Mouse (Mus musculus): ENCODE results near the gene Twist1. TPM values are rescaled to one million over a fixed set of nuclear protein-coding genes. Genes with fewer than 3 reads are reported as not detected.

Gene Twist1
- 0.12 TPM in 2 replicates for polyA plus RNA-seq (2015; fragmentation: Nextera tagmentation; extraction: Ambion mirVana)

- Histone ChIP-seq H3K4me3 (replicated peaks) (peak within 1 kb of the TSS; percentile 39), H3K9ac (no peak within 1 kb of the TSS), H3K27ac (replicated peaks) (no peak within 1 kb of the TSS), H3K27me3 (peaks cover 88% of the 10 kb centered on the region), H3K36me3 (replicated peaks) (no peaks in the 10 kb centered on the region), H3K4me2 (peak within 1 kb of the TSS; percentile 59), H3K9me3 (replicated peaks) (no peaks in the 10 kb centered on the region), H3K4me1 (replicated peaks) (0 out of 2 replicates have a peak, but pooled peaks cover 6% of the 10 kb centered on the region)
- under 1% methylated on average over 87 of the region's 105 CpGs for WGBS (ENCODE audit: insufficient replicate concordance)
- no peak for ATAC-seq (ENCODE audit: insufficient read depth)
Observed at GRCm38 (mm10) chr12:33957400-33958240, at the start of gene Twist1. Gene Twist1, plus strand, starts transcription at chr12:33957671.

GRCm38 (mm10) chr12:33926751-33927150 is 30.7 kb upstream of the Twist1 start:
- no peak for ATAC-seq (ENCODE audit: insufficient read depth)
- Histone ChIP-seq H3K4me3 (replicated peaks) (no peak overlapping the region), H3K27me3 (peaks cover 32% of the 10 kb centered on the region), H3K9me3 (replicated peaks) (no peaks in the 10 kb centered on the region), H3K9ac (no peak overlapping the region), H3K36me3 (replicated peaks) (no peaks in the 10 kb centered on the region), H3K4me1 (replicated peaks) (no peaks in the 10 kb centered on the region), H3K27ac (replicated peaks) (no peak overlapping the region), H3K4me2 (no peak overlapping the region)
- WGBS (ENCODE audit: insufficient replicate concordance) = 5% methylated on average over 3 of the region's 3 CpGs

- H3K27ac ChIP-seq (replicated peaks) = no peak overlapping the region
- peaks cover 32% of the 10 kb centered on the region for H3K27me3 ChIP-seq
- 2% methylated on average over 15 of the region's 15 CpGs for WGBS (ENCODE audit: insufficient replicate concordance)
- H3K4me3 ChIP-seq (replicated peaks) = no peak overlapping the region
- ATAC-seq (ENCODE audit: insufficient read depth) = no peak
- H3K9ac ChIP-seq = no peak overlapping the region
- H3K4me1 ChIP-seq (replicated peaks) = no peaks in the 10 kb centered on the region
- no peaks in the 10 kb centered on the region for H3K9me3 ChIP-seq (replicated peaks)
- H3K4me2 ChIP-seq = no peak overlapping the region
- no peaks in the 10 kb centered on the region for H3K36me3 ChIP-seq (replicated peaks)
Observed at GRCm38 (mm10) chr12:33927334-33928098, 30.0 kb upstream of the Twist1 start.

- 1% methylated on average over 39 of the region's 39 CpGs for WGBS (ENCODE audit: insufficient replicate concordance)
- H3K27me3 ChIP-seq = peaks cover 32% of the 10 kb centered on the region
- H3K4me3 ChIP-seq (replicated peaks) = no peak within 1 kb of the TSS
Observed at GRCm38 (mm10) chr12:33928331-33929192, 28.9 kb upstream of the Twist1 start, which contains the start of gene Ferd3l. Gene Ferd3l, plus strand, starts transcription at chr12:33928425.

GRCm38 (mm10) chr12:33952843-33953242 is 4.6 kb upstream of the Twist1 start:
- Histone ChIP-seq H3K4me2 (no peak overlapping the region), H3K36me3 (replicated peaks) (no peaks in the 10 kb centered on the region), H3K4me3 (replicated peaks) (no peak overlapping the region), H3K9ac (no peak overlapping the region), H3K9me3 (replicated peaks) (no peaks in the 10 kb centered on the region), H3K27me3 (peaks cover 49% of the 10 kb centered on the region), H3K4me1 (replicated peaks) (0 out of 2 replicates have a peak, but pooled peaks cover 4% of the 10 kb centered on the region), H3K27ac (replicated peaks) (no peak overlapping the region)
- ATAC-seq (ENCODE audit: insufficient read depth) = no peak
- 4% methylated on average over 3 of the region's 3 CpGs for WGBS (ENCODE audit: insufficient replicate concordance)

More at GRCm38 (mm10) chr12:33928331-33929192, 28.9 kb upstream of the Twist1 start, which contains the start of gene Ferd3l:
- Histone ChIP-seq H3K9ac (no peak within 1 kb of the TSS), H3K27ac (replicated peaks) (no peak within 1 kb of the TSS), H3K9me3 (replicated peaks) (no peaks in the 10 kb centered on the region), H3K4me1 (replicated peaks) (no peaks in the 10 kb centered on the region), H3K36me3 (replicated peaks) (no peaks in the 10 kb centered on the region), H3K4me2 (no peak within 1 kb of the TSS)
- no peak for ATAC-seq (ENCODE audit: insufficient read depth)

GRCm38 (mm10) chr12:33954931-33955565 is 2.4 kb upstream of the Twist1 start:
- no peak overlapping the region for H3K27ac ChIP-seq (replicated peaks)
- H3K9me3 ChIP-seq (replicated peaks) = no peaks in the 10 kb centered on the region
- ATAC-seq (ENCODE audit: insufficient read depth) = no peak
- peaks cover 68% of the 10 kb centered on the region for H3K27me3 ChIP-seq
- H3K4me3 ChIP-seq (replicated peaks) = no peak overlapping the region
- H3K9ac ChIP-seq = no peak overlapping the region
- H3K4me1 ChIP-seq (replicated peaks) = 0 out of 2 replicates have a peak, but pooled peaks cover 6% of the 10 kb centered on the region
- no peaks in the 10 kb centered on the region for H3K36me3 ChIP-seq (replicated peaks)
- H3K4me2 ChIP-seq = no peak overlapping the region
- WGBS (ENCODE audit: insufficient replicate concordance) = 11% methylated on average over 8 of the region's 8 CpGs

- H3K4me2 ChIP-seq = no peak overlapping the region
- no peaks in the 10 kb centered on the region for H3K9me3 ChIP-seq (replicated peaks)
- H3K36me3 ChIP-seq (replicated peaks) = no peaks in the 10 kb centered on the region
- 0 out of 2 replicates have a peak, but pooled peaks cover 6% of the 10 kb centered on the region for H3K4me1 ChIP-seq (replicated peaks)
- H3K27ac ChIP-seq (replicated peaks) = no peak overlapping the region
- no peak overlapping the region for H3K4me3 ChIP-seq (replicated peaks)
- no peak for ATAC-seq (ENCODE audit: insufficient read depth)
- peaks cover 72% of the 10 kb centered on the region for H3K27me3 ChIP-seq
- no peak overlapping the region for H3K9ac ChIP-seq
- 2% methylated on average over 28 of the region's 28 CpGs for WGBS (ENCODE audit: insufficient replicate concordance)
Observed at GRCm38 (mm10) chr12:33955606-33956295, 1.7 kb upstream of the Twist1 start.

- Histone ChIP-seq H3K4me3 (replicated peaks) (peak overlapping the region; percentile 39; the same call in 1 of the 2 replicates), H3K4me1 (replicated peaks) (0 out of 2 replicates have a peak, but pooled peaks cover 6% of the 10 kb centered on the region), H3K27me3 (peaks cover 80% of the 10 kb centered on the region), H3K4me2 (peak overlapping the region; percentile 59), H3K9ac (no peak overlapping the region), H3K36me3 (replicated peaks) (no peaks in the 10 kb centered on the region), H3K9me3 (replicated peaks) (no peaks in the 10 kb centered on the region), H3K27ac (replicated peaks) (no peak overlapping the region)
- ATAC-seq (ENCODE audit: insufficient read depth) = no peak
- 2% methylated on average over 43 of the region's 43 CpGs for WGBS (ENCODE audit: insufficient replicate concordance)
Observed at GRCm38 (mm10) chr12:33956576-33957399, 683 bp upstream of the Twist1 start.
